Mouse (Mus musculus): ENCODE data around the gene 1700016C15Rik. TPM values are rescaled to one million over a fixed set of nuclear protein-coding genes. Genes with fewer than 3 reads are reported as not detected.
A peak's percentile ranks its signal among the peaks of the same experiment; 100 is the strongest.

The 1700016C15Rik gene
- polyA plus RNA-seq, 1 experiment from 2014 or later, result 0.49 TPM

DNA sequence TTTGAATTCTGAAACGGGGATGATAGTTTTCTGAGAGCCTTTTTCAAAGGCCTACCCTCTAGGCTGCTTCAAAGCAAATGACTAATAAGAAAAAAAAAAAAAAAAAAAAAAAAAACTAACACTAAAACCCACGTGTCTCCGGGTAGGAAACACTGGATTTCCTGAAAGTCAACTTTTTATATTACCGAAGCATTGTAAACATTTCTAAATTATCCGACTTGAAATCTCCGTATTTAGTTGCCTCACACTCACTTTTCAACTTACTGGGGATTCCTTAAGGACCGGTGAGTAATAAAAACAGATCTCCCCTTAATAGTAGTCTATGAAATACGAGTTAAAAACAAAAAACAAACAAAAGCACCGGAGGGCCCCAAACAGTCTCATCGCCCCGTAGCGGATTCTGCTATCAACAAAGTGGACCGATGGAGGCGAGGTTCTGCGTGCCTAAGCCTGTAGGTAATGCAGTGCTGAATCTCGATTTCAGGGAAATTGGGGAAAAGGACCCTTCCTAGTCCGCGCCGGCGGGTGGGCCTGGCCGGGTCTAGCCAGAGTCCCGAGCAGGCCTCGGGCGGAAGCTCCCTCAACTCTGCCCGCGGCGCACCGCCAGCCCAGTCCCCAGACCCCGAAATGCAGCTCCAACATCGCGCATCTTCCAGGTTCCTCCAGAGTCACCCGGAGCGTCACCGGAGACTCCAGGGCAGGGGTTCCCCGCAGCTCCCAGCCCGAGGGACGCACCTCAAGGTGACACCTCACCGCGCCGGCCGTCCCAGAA is 66.0 kb downstream of the 1700016C15Rik start:
- DNase-seq (ENCODE audit: low spot score), result peak; percentile 72

DNA sequence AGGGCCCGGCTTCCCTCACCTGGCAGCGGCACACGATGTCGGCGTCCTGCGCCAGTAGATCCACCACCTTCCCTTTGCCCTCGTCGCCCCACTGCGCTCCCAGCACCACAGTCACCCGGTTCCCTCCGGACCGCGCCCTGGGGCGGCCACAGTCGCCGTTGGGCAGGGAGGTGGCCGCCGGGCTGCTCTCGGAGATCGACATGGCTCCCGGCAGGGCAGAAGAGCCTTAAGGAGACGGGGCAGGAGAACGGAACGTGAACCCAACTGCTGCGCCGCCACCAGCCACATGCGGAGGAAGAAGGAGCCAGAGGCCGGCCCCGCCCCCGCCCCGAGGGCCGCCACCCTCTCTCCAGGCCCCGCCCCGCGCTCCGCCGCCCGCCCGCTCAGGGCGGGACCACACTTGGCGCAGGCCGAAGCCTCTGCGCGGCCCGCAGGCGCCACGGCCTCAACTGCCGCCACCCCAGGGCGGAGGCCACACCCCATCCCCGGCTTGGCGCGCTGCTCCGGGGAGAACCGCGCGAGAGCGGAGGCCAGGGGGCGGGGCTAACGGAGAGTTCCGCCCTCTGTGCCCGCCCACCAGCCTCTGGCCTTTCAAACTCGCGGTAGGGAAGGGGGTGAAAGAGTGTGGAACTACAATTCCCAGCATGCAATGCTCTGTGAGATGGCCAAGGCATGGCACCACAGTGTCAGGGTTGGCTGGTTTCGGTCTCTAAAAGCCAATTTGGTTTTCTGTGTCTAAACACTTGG is 66.8 kb downstream of the 1700016C15Rik start, which contains the start of gene Adss:
TSS of gene Adss (minus strand) at position 319 of the 747 bp plus-strand sequence.
- DNase-seq (ENCODE audit: low spot score), result peak; percentile 99

DNA sequence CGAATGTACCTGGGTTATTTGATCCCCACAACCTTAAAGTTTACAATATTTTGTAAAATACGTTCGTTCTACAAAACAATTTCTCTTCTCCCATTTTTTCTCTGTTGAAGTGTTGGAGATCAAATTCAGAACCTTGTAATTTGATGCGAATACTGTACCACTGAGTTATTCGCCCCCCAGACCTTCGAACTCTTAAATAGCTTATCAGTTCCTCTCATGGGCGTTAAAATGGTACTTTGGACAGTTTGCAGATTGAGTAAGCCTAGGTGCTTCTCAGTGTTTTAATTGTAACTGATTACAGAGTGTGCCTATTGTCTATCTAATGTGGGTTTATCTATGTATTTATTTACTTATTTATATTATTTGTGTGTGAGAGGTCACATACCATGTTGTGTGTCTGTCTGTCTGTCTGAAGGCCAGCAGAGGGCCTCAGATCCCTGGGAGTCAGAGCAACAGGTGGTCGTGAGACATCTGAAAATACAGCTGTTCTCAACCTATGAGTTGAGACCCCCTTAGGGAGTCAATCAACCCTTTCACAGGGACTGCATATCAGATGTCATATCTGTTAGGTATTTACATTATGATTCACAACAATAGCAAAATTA is 67.6 kb downstream of the 1700016C15Rik start:
- peak; percentile 12 for DNase-seq (ENCODE audit: low spot score)

Other genes with a start within 250 kb of the 1700016C15Rik start
- gene Adss, start 66.7 kb downstream of the 1700016C15Rik start, polyA plus RNA-seq (2015; fragmentation: Nextera tagmentation; extraction: Ambion mirVana), result 57.4 and 57.9 TPM in 2 replicates